Mouse (Mus musculus) forebrain, embryonic 10.5 days (tissue): ENCODE data around the gene Dennd4c. TPM values are rescaled to one million over a fixed set of nuclear protein-coding genes. Genes with fewer than 3 reads are reported as not detected.

Experiments
- polyA plus RNA-seq: library from polyadenylated mRNA; unstranded; fragments of >200 nt; fragmentation: Nextera tagmentation; extraction: Ambion mirVana; gene quantifications from 2 replicates; pipeline ENCODE4 v1.2.1, GENCODE M21; 2016

Gene Dennd4c
- polyA plus RNA-seq, 1 experiment from 2014 or later: 6.2 TPM

Other genes starting within 250 kb of the Dennd4c start
- not detected in 2 replicates for gene Saxo1, start 190.2 kb upstream of the Dennd4c start, polyA plus RNA-seq
- gene Rraga, start 172.9 kb upstream of the Dennd4c start, polyA plus RNA-seq: 63.9 and 67.0 TPM in 2 replicates
- 33.4 and 35.6 TPM in 2 replicates for gene Haus6, start 136.5 kb upstream of the Dennd4c start, polyA plus RNA-seq
- 72.9 and 73.7 TPM in 2 replicates for gene Plin2, start 78.5 kb upstream of the Dennd4c start, polyA plus RNA-seq
- gene Rps6, start 108.9 kb downstream of the Dennd4c start, polyA plus RNA-seq: 678 and 683 TPM in 2 replicates
- 8.0 and 8.8 TPM in 2 replicates for gene Acer2, start 125.8 kb downstream of the Dennd4c start, polyA plus RNA-seq